Mouse (Mus musculus): ENCODE results near the gene Lrmda.

GRCm38 (mm10) chr14:22745882-22746480 lies 726.5 kb downstream of the Lrmda start:
- no peak for TF ChIP-seq POLR2A (IDR thresholded peaks at IDR 0.05; ENCODE audit: extremely low read depth, insufficient read depth, low read length)
- TF ChIP-seq CTCF (IDR thresholded peaks at IDR 0.05; ENCODE audit: low read depth, low read length): no peak

Measured in liver, adult 2 months (tissue).